Mouse (Mus musculus) gonadal fat pad, adult 2 months (tissue): ENCODE results near the gene Ush1g. TPM values are rescaled to one million over a fixed set of nuclear protein-coding genes. Genes with fewer than 3 reads are reported as not detected.
A peak's percentile ranks its signal among the peaks of the same experiment; 100 is the strongest.

Experiments used
- DNase-seq: peaks from one replicate; pipeline ENCODE4 v3.0.0-alpha.2; 2012; ENCODE audit warnings: low read depth
- polyA plus RNA-seq: library from polyadenylated mRNA; depleted of rRNA; stranded (reverse); fragments of >200 nt; gene quantifications from 2 replicates; pipeline ENCODE4 v1.2.3, GENCODE M21; 2012

Gene Ush1g
- polyA plus RNA-seq, 1 experiment, result not detected

DNA sequence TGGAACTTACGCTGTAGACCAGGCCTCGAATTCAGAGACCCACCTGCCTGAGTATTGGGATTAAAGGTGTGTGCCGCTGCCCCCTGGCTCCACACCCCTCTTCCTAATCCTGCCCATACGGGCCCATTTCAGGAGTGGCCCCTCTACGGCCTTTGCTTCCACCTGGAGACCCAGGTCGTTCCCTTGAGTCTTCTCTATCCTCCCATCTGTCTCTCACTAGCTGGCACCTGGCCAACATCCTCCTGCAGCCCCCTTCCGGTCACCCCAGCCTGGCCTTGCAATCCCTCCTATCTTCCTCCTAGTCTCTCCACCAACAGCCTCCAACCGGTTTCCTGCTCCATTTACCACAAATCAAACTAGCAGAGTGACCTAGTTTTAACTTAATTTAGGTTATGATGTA is 32.0 kb downstream of the Ush1g start:
- DNase-seq, result no peak

DNA sequence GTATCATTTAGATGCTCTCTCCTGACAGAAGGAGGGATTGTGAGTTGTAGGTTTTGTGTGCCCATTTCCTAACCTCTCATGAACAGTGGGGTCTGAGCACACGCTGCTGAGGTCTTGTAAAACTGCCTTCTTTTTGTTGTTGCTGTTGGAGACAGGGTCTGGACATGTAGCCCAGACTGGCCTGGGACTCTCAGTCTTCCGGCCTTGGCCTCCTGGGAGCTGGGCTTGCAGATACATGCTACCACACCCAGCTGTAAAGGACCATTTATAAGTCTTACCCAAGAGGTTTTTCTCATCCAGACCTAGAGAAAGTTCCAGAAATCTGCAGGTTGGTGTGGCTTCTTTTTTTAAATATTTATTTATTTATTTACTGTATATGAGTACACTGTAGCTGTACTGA is 33.5 kb downstream of the Ush1g start:
- DNase-seq, result no peak

DNA sequence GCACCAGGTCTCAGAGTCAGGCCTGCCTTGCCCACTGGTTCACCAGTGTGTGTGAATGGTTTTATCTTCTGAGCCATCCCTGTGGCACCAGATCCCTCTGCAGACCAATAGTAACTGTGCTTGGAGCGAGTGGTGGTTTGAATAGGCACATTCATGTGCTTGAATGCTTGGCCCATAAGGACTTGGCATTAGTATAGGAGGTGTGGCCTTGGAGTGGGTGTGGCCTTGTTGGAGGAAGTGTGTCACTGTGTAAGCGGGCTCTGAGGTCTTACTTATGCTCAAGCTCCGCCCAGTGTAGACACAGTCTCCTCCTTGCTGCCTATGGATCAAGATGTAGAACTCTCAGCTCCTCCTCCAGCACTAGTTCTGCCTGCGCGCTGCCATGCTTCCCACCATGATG is 34.5 kb downstream of the Ush1g start:
- no peak for DNase-seq

DNA sequence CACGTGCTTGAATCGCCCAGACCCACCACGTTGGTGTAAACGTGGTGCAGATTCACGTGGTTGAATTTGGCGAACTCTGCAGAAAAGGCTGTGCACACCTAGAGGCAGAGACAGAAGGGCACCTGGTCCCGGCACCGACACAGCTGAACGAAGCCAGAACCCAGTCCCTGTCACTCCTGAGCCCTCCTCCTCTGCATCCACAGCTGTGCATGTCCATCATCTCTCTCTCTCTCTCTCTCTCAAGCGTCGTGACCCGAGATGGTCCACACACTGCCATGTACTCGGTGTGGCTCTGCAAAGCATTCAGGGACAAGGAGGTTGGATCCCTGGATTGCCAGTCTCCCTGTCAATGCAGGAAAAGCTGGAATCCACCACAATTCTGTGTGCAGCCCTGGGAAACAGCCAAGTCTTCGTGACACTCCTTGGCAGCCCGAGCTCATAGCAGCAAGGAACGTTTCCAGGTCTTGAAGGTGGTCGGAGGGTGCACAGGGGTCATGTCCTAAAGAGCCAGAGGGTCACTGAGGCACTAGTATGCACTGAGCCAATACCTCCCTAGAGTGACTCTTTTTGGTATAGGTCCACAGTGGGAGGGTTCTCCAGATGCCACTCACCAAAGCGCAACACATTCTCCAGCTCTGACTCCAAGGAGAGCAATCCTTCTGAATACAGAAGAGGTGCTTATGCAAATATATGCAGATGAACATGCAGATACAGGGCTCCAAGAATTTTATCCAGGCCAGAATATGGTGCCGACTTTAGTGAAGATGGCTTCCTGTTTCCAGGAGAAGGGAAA is 35.4 kb downstream of the Ush1g start:
- no peak for DNase-seq

DNA sequence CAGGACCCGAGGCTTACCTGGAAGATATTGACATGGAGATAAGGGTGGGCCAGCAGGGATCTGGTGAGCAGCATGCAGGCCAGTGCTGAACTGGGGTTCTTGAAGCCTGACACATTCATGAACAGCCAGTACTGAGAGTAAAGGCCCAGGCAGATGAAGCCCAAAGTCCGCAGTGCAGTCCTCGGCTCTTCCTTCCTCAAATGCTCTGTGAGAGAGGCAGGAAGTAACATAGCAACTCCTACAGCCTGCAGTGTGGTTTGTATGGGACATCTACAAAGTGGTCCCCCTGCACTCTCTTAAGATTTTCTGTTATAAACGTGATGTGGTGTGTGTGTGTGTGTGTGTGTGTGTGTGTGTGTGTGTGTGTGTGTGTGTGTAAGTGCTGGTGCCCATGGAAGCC is 36.6 kb downstream of the Ush1g start:
- DNase-seq, result no peak

DNA sequence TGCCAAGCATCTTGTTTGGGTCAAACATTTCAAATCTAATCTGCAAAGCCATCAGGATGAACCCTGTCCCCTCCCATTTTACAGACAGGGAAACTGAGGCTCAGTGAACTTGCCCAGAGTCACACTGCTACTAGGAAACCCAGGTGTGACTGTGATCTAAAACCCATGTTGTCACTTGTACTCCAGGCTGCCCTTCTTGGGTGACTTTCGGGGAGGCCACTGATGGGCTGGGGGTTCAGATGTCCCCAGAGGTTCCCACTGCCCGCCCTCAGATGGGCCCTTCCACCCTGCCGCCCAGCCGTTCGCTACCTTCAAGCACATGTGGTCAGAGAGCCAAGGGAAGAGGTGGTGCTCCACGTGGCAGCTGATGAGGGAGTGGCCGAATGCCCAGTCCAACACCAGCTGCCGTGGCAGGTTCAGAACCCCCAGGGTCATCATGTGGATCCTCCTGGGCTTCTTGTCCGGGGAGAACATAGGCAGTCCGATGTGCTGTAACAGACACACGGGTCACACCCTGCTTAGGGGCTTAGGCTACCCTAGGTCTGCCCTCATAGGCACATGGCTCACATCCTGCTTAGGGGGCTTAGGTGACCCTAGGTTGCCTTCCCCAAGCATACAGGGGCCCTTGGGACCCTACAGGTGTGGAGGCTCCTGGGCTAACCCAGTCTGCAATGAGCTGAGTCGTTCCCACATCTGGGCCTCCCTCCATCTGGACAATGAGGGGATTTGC is 37.8 kb downstream of the Ush1g start:
- no peak for DNase-seq

DNA sequence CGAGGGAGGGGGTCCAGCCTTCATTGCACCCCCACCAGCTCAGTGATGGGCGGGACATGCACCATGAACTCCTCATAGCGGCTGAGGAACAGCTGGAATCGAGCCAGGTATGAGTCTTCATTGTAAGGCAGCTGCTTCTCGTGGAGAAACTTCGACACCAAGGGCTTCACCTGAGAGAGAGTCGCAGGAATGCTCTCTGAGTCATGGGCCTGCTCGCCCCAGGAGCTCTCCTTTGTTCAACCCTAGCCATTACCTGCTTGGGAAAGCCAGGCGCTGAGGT is 38.4 kb downstream of the Ush1g start:
- DNase-seq, result no peak

DNA sequence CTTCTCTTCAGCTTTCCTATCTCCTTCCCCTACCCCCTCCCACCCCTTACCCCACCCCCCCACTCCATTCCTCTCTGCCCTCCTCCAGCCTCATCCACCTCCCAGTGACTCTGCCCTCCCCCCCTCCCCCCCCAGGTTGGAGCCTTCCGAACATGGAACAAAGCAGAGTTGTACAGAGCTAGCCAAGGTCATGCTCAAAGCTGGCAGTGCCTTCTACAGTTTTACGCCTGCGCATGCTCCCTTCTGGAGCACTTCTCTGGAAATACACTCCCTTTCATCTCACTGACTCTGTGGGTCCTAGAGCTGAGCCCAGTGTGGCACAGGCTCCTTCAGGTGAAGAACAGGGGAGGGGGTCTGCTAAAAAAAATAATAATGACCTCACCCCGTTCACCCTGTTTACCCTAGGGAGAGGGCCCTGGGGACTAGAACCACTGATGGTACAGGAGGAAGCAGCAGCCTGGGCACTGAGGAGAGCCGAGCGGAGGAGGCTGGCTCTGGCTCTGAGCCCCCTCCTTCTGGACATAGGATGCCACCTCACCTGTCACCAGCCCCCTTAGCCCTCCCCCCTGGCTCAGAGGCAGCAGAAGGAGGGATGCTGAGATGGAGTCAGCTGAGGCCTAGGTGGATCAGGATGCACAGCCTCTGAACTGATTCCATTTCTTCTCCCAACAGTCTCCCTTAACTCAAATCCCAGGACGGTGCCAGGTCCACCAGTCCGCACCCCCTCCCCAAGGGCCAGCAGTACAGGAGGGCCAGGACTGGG is 38.9 kb downstream of the Ush1g start:
- DNase-seq, result no peak

DNA sequence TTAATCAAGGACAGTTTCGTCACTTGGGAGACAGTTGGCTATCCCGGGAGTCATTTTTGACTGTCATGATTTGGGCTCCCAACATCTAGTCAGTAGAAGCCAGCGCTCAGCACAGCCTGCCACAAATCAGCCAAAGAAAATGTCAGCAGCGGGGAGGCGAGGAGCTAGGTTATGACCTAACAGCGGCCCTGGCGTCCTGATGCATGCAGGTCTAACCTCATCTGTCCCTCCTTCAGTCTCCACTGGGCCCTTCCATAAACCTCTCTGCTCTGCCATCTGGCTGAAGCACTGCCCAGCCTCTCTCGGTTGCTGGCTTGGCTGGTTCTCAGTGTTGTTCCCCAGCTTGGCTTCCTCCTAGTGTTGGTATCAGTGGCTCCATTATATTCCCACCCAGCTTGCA is 39.5 kb downstream of the Ush1g start:
- DNase-seq, result no peak

DNA sequence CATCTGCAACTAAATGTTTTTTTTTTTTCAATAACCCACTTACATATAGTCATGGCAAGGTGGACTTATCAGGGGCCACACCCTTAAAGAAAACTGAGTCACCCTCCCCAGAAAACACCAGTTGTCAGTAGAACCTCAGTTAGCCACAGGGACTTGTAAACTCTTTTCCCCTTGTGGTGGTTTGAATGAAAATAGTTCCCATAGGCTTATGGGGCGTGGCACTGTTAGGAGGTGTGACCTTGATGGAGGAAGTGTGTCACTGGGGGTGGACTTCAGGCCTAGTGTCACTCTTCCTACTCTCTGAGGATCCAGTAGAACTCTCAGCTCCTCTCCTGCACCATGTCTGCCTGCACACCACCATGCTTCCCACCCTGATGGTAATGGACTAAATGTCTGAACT is 42.1 kb downstream of the Ush1g start:
- DNase-seq, result no peak

DNA sequence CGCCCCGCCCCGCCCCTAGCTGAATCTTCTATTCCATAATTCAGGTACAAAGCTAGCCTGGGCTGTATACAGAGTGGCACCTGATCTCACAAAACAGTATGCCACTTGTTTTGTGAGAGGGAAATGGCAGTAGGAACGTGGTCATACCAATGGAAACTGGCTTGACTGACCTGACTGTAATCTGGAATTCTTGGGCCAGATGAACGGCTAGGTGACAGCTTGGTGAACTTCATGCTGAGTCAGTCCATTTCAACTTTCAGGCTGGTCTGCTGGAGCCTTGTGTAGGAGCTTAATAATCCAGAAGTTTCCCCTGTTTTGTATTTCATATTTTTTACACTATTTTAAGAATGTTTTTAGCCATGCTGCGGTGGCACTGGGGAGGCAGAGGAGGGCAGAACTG is 43.7 kb downstream of the Ush1g start:
- DNase-seq, result no peak

DNA sequence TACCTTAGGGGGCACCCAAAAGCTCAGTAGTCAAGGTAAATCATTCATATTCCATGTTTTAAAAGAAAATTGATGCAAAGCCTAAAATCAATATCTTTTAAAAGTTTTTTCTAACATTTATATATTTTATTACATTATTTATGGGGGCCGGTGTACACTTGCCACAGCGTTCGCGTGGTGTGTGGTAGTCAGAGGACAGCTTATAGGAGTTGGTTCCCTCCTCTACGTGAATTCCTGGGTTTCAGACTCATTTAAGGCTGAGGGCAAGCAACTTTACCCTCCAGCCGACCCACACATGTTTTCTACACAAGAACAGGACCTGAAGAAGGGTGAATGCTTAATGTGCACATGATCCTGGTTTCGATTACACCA is 44.3 kb downstream of the Ush1g start:
- no peak for DNase-seq

DNA sequence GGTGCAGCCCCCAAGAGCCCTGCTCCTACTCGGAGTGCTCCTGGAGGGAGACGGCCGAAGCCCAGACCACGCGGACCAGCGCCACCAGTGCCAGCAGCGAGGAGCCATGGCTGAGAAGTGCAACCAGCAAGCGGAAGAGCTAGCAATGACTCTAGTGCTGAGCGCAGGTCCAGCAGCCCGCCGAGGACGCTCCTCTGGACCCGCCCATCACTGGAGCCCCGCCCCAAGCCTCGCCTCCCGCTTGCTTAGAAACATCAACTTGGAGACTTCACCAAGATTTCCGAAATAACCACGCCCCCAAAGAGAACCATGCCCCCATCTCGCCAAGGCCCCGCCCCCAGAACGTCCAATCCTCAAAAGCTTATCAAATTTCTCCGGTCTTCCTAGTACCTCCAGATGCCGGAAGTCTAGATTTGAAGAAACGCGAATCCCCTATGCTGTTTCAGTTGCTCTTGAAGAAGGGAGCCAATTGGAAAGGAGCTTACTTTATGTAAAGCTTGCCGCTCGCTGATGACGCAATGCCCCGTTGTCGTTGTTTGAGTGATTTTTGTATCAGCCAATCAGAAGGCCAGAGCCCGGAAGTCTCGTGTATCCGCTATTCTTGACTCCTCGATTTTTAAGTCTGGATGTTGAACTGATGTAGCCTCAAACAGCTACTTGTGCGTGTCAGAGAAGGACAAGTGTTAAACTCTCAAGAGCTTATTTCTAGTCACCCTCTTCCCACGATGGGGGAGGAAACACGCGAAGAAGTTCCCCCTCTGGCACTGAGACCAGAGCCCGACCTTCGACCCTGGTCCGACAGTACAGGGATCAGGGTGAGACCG is 44.8 kb downstream of the Ush1g start, which contains the start of gene Fdxr:
Gene Fdxr, minus strand, starts transcription at position 271 of the 824 bp plus-strand sequence.
- peak; percentile 98 for DNase-seq

DNA sequence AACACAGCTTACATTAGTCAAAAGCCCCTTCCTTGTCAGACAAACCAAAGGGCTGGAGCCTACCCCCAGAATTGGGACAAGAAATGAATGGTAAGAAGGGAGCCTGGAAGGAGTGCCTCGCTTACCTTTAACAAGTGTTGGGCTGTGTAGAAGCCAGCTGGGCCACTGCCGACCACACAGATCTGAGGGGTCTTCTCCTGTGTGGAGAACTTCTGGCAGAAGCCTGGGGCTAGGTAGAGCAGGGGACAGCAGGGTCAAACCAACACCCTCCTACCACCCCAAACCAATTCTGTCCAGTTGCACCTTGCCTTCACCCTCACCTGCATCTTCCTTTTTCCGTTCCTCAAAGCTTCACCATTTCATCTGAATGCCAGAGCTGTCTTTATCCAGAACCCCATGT is 45.9 kb downstream of the Ush1g start:
- DNase-seq, result no peak

DNA sequence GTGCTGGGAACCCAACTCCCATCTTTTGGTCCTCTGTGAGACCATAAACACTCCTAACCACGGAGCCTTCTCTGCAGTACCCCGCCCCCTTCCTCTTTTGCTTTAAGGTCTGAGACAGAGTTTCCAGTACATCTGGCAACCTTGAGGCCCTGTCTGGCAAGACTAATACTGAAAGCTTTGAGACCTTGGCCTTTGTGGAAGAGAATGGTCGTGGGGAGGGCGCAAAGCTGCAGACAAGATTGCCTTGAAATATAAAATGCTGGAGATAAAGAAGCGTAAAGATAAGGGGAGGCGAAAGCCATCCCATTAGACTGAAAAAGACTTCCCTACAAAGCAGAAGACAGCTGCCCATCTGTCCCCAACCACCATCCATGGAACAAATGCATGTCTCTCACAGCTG is 46.3 kb downstream of the Ush1g start:
- DNase-seq, result no peak

DNA sequence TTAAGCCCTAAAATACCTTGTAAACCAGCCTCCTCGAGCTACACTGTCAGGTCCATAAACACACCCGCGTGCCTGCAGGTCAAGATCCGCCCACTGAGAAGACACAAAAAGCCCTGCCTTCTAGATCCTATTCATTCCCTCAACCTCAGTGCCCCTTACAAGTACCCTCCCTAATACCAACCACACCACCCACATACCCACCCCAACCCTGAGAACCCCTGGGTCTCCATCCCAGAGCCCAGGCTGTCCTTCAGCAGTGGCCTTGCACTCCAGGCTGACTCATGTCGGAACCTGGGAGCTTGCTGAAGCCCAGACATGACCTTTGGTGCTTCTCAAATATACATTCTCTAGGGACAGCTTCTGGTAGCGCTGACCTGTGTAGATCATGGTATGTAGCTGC is 47.1 kb downstream of the Ush1g start:
- DNase-seq, result no peak

DNA sequence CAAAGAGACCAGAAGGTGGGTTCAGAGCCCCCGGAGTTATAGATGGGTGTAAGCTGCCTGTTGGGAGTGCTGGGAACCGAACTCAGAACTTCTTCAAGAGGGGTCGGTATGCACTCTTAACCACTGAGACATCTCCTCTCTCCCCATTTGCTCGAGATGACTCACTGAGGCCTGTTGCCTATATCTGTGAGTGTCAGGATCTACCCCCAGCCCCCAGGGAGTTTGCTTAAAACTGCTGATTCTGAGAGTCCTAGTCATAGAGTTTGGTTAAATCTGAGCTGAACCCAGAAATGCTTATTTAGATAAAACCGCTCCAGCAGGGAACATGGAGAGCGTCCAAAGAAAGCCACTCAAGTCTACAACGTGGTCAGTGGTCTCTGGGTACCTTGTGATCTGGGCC is 47.7 kb downstream of the Ush1g start:
- no peak for DNase-seq

DNA sequence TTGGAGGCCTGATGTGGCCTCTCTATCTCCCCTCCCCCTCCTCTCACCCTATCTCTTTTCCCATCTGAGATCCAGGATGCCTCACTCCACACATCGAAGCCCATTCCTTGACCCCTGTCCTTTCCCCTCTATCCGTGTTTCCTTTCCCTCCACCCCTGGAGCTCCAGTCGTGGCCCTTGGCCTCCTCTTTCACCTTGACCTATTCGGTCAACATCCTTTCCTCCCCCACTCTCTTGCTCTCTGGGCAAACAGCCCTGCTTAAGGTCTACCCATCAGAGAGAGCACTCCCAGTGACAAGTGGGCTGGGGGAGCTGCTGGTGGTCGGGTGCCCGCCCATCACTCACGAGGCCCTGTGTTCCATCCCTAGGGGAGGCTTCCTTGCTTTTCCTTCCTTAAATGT is 48.1 kb downstream of the Ush1g start:
- DNase-seq, result no peak

DNA sequence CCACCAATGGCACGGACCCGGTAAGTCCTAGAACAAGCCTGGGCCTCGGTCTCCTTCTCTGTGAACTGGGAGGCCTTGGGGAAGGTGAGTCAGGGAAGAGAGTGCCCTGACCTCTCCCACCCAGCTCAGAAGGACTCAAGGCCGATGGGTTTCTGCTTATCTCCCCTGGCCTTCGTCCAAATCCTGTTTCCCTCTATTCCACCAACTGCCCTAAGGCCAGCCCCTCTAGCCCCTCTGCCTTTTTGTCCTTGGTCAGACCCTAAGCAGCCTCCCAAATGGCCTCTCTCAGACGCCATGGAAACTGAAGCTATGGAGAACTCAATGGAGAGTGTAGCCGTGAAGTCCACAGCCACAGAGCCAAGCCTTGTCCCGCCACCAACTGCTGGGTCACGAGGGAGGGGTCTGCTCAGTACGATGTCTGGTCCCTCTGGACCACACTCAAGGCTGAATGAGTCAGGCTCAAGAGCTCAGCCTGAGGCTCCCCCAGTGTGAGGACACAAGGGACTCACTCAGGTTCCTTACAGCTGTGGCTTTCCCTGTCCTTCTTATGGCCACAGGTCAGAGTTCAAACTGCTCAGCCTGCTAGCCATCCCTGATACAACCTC is 48.8 kb downstream of the Ush1g start:
- DNase-seq, result no peak

DNA sequence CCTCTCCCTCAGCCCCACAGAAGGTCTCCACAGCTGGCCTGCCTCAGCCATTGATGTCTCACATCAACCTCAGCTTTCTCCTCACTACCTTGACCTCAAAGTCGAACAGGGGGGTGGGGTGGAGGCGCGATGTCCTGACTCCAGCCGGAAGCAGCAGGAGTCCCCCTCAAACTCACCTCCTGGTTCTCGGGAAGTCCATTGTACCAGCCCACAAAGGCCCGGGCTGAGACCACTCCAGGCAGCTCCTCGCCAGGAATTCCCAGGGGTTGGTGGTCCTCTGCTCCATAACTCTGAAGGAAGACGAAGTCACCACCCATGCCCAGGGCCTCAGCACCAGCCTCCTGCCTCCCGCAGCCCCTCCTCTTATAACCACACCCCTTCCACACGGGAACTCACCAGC is 50.4 kb downstream of the Ush1g start:
- DNase-seq, result no peak

DNA sequence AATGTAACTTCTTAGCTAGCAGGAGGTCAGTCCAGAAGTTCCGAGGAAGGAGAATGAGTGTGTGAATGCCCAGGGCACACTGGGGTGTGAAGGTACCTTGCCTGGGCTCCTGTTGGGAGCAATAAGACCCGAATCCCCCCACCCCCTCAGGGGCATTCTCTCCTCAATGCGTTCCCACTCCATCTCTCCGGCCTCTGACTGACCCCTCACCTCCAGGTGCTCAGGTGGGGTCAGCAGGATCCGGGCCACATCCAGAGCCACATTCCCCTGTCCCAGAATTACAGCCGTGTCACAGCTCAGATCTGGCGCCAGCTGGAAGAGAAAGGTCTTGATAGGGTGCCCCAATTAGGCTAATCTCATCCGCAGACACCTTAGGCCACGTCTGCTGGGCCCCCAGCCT is 50.8 kb downstream of the Ush1g start:
- DNase-seq, result no peak
